8 mouse cellular contexts compared by ENCODE assay signal in genomic region chr12:108792546-108793452, GRCm38 (mm10). TPM values are rescaled to one million over a fixed set of nuclear protein-coding genes. Genes with fewer than 3 reads are reported as not detected.
A peak's percentile ranks its signal among the peaks of the same experiment; 100 is the strongest.
DNase-seq lines count a peak whose midpoint lies in the region; ATAC-seq lines count a peak whose summit lies in the region.

Gene Yy1, plus strand, starts transcription at chr12:108792973.

- under 1% methylated on average over 56 of the region's 127 CpGs for WGBS in hindbrain, embryonic 11.5 days

- no peaks in the 10 kb centered on the region for H3K27me3 ChIP-seq in hindbrain, embryonic 11.5 days (ENCODE audit: control insufficient read depth, insufficient read depth, low read length)

- H3K4me2 ChIP-seq in hindbrain, embryonic 11.5 days (replicated peaks; ENCODE audit: low read depth, low read length): peak within 1 kb of the TSS; percentile 41

- peak; percentile 93 for ATAC-seq in hindbrain, embryonic 11.5 days (ENCODE audit: low FRiP score)

- no peaks in the 10 kb centered on the region for H3K36me3 ChIP-seq in hindbrain, embryonic 11.5 days (ENCODE audit: control insufficient read depth, insufficient read depth, low read length)

- DNase-seq in Muller cell, postnatal 12 days (ENCODE audit: inconsistent ontology term): peak; percentile 100
- DNase-seq in cerebellum, adult 9-11 months: peak; percentile 99
- peak; percentile 94 to 96 for DNase-seq in frontal cortex, adult 2 months (ENCODE audit: extremely low spot score in 1 of 2, low spot score in 1 of 2)
- peak; percentile 99 for DNase-seq in hindbrain, embryonic 11.5 days (ENCODE audit: low spot score)
- DNase-seq in layer of hippocampus, postnatal 10 days (ENCODE audit: low spot score in 2 of 2): peak; percentile 97 to 98
- DNase-seq in lung, postnatal 10 days: peak; percentile 99
- DNase-seq in ovary, postnatal 36 days (ENCODE audit: low spot score): peak; percentile 99
- peak; percentile 99 for DNase-seq in thymus, postnatal 25 days

- H3K4me1 ChIP-seq in hindbrain, embryonic 11.5 days (replicated peaks; ENCODE audit: control insufficient read depth, insufficient read depth, low read length): peaks cover 2% of the 10 kb centered on the region; the same call in 1 of the 2 replicates

- peak within 1 kb of the TSS; percentile 100 for H3K4me3 ChIP-seq in hindbrain, embryonic 11.5 days (ENCODE audit: low read depth, low read length)

- H3K27ac ChIP-seq in hindbrain, embryonic 11.5 days (ENCODE audit: low read depth, low read length): peak within 1 kb of the TSS; percentile 98

- H3K9ac ChIP-seq in hindbrain, embryonic 11.5 days (ENCODE audit: low read depth, low read length): peak within 1 kb of the TSS; percentile 90

- no peaks in the 10 kb centered on the region for H3K9me3 ChIP-seq in hindbrain, embryonic 11.5 days (ENCODE audit: control insufficient read depth, low read length)

RNA-seq across cellular contexts. Expression of gene Yy1, which starts in this region (rescaled TPM):
- polyA plus RNA-seq in frontal cortex, adult 2 months (2012; rRNA removed): 25.0 and 25.2 TPM in 2 replicates
- polyA plus RNA-seq in hindbrain, embryonic 11.5 days (2014; fragmentation: Nextera tagmentation; extraction: Ambion mirVana): 17.4 and 21.1 TPM in 2 replicates
- total RNA-seq in layer of hippocampus, postnatal 10 days (2021): 10 to 100 TPM; 53.5 to 54.5 TPM

Comparison
In these comparisons a context has a peak if more than half of its experiments do, and no peak if none do; other contexts are left out.
1. Peak in every context shown above with its lines: DNase-seq, ATAC-seq, H3K4me3 ChIP-seq and H3K27ac ChIP-seq.